Mouse (Mus musculus) ES-E14 (cell line): Measurements from ENCODE around the gene Gins1.

Experiments used
- CHD2 ChIP-seq: IDR thresholded peaks from 2 replicates; pipeline ENCODE4 v1.6.1; 2014; ENCODE audit warnings: mild to moderate bottlenecking, low read depth, low read length, inconsistent platforms
- MAFK ChIP-seq: IDR thresholded peaks from 2 replicates; pipeline ENCODE4 v1.6.1; 2014; ENCODE audit warnings: mild to moderate bottlenecking, low read depth, low read length, inconsistent platforms; ENCODE audit not compliant: insufficient read depth
- ZNF384 ChIP-seq: IDR thresholded peaks from 2 replicates; pipeline ENCODE4 v1.6.1; 2012; ENCODE audit warnings: low read depth, low read length, inconsistent platforms

DNA sequence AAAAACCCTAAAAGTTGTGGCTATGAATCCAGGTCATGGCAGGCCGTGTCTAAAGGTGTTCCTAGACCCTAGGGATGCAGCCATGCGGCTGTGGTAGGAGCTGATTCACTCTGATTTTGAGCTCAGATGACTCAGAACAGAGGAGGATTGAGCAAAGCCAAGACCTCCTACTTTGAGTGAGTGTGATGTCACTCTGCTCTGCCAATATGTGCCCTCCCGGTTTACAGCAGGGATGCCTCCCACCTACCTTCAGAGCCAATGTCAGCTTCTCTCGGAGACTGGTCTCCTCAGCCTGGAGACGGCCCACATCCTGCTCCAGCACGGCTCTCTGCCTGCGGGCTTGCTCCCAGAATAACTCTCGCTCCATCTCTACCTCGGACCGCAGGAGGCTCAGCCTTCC lies 54.3 kb downstream of the Gins1 start:
- TF ChIP-seq MAFK (no peak), CHD2 (no peak), ZNF384 (no peak)
